Mouse (Mus musculus): ENCODE results near the gene Gm3625. TPM values are rescaled to one million over a fixed set of nuclear protein-coding genes. Genes with fewer than 3 reads are reported as not detected.

Gene Gm3625
- polyA plus RNA-seq, 1 experiment from 2014 or later: not detected

DNA sequence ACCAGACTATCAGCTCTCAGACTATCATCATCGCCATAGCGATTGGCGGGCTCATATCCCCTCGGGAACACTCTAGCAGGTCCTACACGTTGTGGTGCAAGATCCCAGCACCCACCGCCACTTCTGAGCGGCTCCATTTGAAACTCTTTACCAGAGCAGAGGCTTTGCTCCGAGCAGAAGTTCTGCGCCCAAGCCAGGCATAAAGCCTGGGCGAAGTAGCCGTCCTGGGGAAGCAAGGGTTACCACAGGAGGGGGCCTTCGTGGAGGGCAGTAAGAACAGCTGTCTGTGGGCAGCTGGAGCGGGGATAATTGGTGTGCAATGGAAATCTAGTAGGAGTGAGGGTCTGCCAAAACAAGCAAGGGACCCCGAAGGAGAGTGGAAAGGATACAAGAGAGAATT, 45.2 kb downstream of the Gm3625 start:
- Histone ChIP-seq H3K36me3 (no peaks in the 10 kb centered on the region), H3K4me1 (replicated peaks) (0 out of 2 replicates have a peak, but pooled peaks cover 2% of the 10 kb centered on the region), H3K4me3 (no peak overlapping the region), H3K27me3 (ENCODE audit: insufficient read depth, poor library complexity, severe bottlenecking) (no peaks in the 10 kb centered on the region), H3K27ac (no peak overlapping the region), H3K9me3 (no peaks in the 10 kb centered on the region)
- no peak for DNase-seq (ENCODE audit: low spot score)
- 70% methylated on average over 14 of the region's 14 CpGs for WGBS

DNA sequence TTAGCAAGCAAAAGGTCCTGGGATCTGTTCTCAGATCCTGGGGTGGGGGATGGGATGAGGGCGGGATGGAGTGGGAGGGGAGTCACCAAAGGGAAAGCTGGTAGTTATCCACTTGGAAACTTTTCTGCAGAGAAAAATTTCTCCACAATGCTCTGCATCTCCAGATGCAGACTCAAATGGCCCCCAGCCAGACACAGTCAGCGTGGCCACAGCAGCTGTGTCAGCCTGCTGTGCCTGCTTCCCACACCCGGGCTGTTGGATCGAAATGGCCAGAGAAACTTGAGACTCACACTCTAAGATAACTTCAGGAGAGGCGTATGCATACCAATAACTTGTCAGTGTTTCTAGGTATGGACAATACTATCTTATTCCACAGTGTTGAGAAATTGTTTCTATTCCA, 46.2 kb downstream of the Gm3625 start:
- Histone ChIP-seq H3K27me3 (ENCODE audit: insufficient read depth, poor library complexity, severe bottlenecking) (no peaks in the 10 kb centered on the region), H3K27ac (no peak overlapping the region), H3K4me3 (no peak overlapping the region), H3K36me3 (no peaks in the 10 kb centered on the region), H3K9me3 (no peaks in the 10 kb centered on the region), H3K4me1 (replicated peaks) (0 out of 2 replicates have a peak, but pooled peaks cover 2% of the 10 kb centered on the region)
- no peak for DNase-seq (ENCODE audit: low spot score)
- WGBS: 70% methylated on average over 5 of the region's 5 CpGs

- Histone ChIP-seq H3K9me3 (no peaks in the 10 kb centered on the region), H3K27ac (no peak overlapping the region)
These were observed 47.3 kb downstream of the Gm3625 start for GRCm38 (mm10) chr12:4545425-4545824.

GRCm38 (mm10) chr12:4544400-4544919, 48.3 kb downstream of the Gm3625 start:
- no peak for DNase-seq (ENCODE audit: low spot score)
- Histone ChIP-seq H3K27ac (no peak overlapping the region), H3K36me3 (no peaks in the 10 kb centered on the region), H3K27me3 (ENCODE audit: insufficient read depth, poor library complexity, severe bottlenecking) (no peaks in the 10 kb centered on the region), H3K4me1 (replicated peaks) (0 out of 2 replicates have a peak, but pooled peaks cover 2% of the 10 kb centered on the region), H3K4me3 (no peak overlapping the region), H3K9me3 (no peaks in the 10 kb centered on the region)
- 92% methylated on average over 5 of the region's 5 CpGs for WGBS

More at GRCm38 (mm10) chr12:4545425-4545824, 47.3 kb downstream of the Gm3625 start:
- Histone ChIP-seq H3K4me3 (no peak overlapping the region), H3K27me3 (ENCODE audit: insufficient read depth, poor library complexity, severe bottlenecking) (no peaks in the 10 kb centered on the region), H3K36me3 (no peaks in the 10 kb centered on the region), H3K4me1 (replicated peaks) (0 out of 2 replicates have a peak, but pooled peaks cover 2% of the 10 kb centered on the region)
- no peak for DNase-seq (ENCODE audit: low spot score)

Other genes with a start within 250 kb of the Gm3625 start
- gene Ncoa1, start 115.7 kb downstream of the Gm3625 start, polyA plus RNA-seq (2016; fragmentation: Nextera tagmentation; extraction: Ambion mirVana): 2.6 and 2.8 TPM in 2 replicates
- 12.9 and 17.1 TPM in 2 replicates for gene Itsn2, start 289 bp downstream of the Gm3625 start, polyA plus RNA-seq (2016; fragmentation: Nextera tagmentation; extraction: Ambion mirVana)
- gene Fam228a, start 145.5 kb upstream of the Gm3625 start, polyA plus RNA-seq (2016; fragmentation: Nextera tagmentation; extraction: Ambion mirVana): 0.24 and 0.41 TPM in 2 replicates
- 2.4 and 3.0 TPM in 2 replicates for gene Pfn4, start 176.1 kb upstream of the Gm3625 start, polyA plus RNA-seq (2016; fragmentation: Nextera tagmentation; extraction: Ambion mirVana)
- 1.1 and 3.0 TPM in 2 replicates for gene Fam228b, start 176.3 kb upstream of the Gm3625 start, polyA plus RNA-seq (2016; fragmentation: Nextera tagmentation; extraction: Ambion mirVana)
- 314 and 329 TPM in 2 replicates for gene Sf3b6, start 224.6 kb upstream of the Gm3625 start, polyA plus RNA-seq (2016; fragmentation: Nextera tagmentation; extraction: Ambion mirVana)
- 8.4 and 14.4 TPM in 2 replicates for gene Fkbp1b, start 248.7 kb upstream of the Gm3625 start, polyA plus RNA-seq (2016; fragmentation: Nextera tagmentation; extraction: Ambion mirVana)